Mouse (Mus musculus): Measurements from ENCODE around the gene Mpc1. TPM values are rescaled to one million over a fixed set of nuclear protein-coding genes. Genes with fewer than 3 reads are reported as not detected.
A peak's percentile ranks its signal among the peaks of the same experiment; 100 is the strongest.

Gene Mpc1
- polyA plus RNA-seq, 1 experiment from 2014 or later, result 134 TPM

DNA sequence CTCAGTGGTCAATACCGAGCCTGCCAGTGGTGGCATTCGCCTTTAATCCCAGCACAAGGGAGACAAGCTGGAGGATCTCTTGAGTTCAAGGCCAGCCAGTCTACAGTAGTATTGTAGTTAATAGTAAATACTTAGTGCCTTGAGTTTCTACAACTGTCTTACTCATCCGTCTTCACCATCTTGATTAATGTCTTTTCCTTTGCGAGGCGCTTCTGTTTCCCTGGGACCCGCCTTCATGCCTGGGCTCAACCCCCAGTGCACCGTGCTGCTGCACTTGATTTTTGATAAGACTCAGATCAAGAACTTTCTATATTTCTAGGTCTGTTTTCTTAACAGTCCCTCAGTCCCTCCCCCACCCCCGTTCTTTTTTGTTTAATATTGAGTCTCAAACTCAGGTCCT lies 2.4 kb downstream of the Mpc1 start:
- Histone ChIP-seq H3K27ac (no peak overlapping the region), H3K36me3 (no peaks in the 10 kb centered on the region), H3K4me3 (peak overlapping the region; percentile 87; the same call in 1 of the 2 replicates), H3K4me1 (peaks cover 16% of the 10 kb centered on the region), H3K27me3 (peaks cover 8% of the 10 kb centered on the region), H3K9ac (0 out of 2 replicates have a peak overlapping the region, but pooled peaks have one; percentile 85), H3K4me2 (replicated peaks) (peak overlapping the region; percentile 100), H3K9me3 (replicated peaks) (no peaks in the 10 kb centered on the region)
- no peak for ATAC-seq (ENCODE audit: low FRiP score)
- WGBS, result 36% methylated on average over 8 of the region's 8 CpGs

DNA sequence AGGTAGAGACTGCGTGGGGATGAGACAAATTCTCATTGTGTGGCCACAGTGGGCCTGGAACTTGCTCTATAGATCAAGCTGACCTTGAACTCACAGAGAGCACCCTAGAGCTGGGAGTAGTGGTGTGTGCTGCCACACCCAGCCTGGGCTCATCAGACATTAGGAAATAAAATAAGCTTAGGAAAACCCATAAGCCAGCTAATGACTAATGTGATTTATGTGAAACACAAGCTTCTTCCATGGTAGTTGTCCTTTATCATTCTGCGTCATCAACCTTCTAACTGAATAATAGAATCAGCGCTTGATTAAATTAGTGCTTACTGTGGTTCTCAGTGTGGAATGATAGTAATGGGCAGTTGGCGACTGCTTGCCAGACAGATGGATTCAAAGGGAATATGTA lies 4.3 kb downstream of the Mpc1 start:
- Histone ChIP-seq H3K4me3 (no peak overlapping the region), H3K4me1 (peaks cover 16% of the 10 kb centered on the region), H3K4me2 (replicated peaks) (no peak overlapping the region), H3K9ac (no peak overlapping the region), H3K9me3 (replicated peaks) (no peaks in the 10 kb centered on the region), H3K27me3 (peaks cover 5% of the 10 kb centered on the region; the same call in 1 of the 2 replicates), H3K27ac (no peak overlapping the region), H3K36me3 (no peaks in the 10 kb centered on the region)
- no peak for ATAC-seq (ENCODE audit: low FRiP score)
- 90% methylated on average over 4 of the region's 4 CpGs for WGBS

DNA sequence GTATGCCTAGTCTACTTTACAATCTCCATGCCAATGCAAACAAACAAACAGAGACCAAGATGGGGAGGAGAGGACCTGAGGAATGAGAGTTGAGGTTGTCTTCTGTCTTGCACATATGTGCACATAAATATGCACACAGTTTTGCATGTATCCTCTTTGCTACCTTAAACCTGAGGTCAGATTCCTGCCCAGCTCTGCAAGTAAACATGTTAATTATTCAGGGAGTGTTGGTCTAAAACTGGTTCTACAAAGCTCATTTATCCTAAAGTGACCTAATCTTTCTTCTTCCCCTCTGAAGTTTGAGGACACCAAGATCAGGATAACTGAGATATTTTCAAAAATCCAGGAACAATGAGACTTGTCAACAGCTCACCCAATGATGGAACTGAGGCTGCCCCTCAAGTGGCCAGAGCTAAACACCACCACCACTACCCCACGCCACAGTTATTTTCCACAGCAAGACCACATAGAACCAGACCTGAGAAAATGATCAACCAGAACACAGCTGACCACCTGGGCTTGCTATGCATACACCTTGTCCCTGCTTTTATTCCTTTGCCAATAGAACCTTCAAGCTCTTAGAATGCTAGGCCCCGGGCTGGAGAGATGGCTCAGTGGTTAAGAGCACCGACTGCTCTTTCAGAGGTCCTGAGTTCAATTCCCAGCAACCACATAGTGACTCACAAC lies 7.4 kb downstream of the Mpc1 start:
- WGBS, result 90% methylated on average over 3 of the region's 3 CpGs

DNA sequence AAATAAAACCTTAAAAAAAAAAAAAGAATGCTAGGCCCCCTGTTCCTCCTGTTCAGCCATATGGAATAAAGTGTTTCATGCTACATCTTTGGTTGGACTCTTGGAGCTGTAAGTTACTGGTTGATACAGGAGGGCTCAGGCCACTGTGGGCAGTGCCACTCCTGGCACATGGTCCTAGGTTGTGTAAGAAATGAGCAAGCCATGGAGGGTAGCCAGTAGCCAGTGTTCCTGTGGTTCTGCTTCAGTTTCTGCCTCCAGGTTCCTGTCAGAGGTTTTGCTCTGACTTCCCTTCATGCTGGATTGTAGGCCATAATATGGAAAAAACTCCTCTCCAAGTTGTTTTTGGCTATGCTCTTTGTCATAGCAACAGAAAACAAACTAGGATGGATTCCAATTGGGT lies 8.0 kb downstream of the Mpc1 start:
- Histone ChIP-seq H3K27me3 (no peaks in the 10 kb centered on the region), H3K4me2 (replicated peaks) (no peak overlapping the region), H3K4me1 (no peaks in the 10 kb centered on the region), H3K27ac (no peak overlapping the region), H3K4me3 (no peak overlapping the region), H3K36me3 (no peaks in the 10 kb centered on the region), H3K9me3 (replicated peaks) (no peaks in the 10 kb centered on the region), H3K9ac (no peak overlapping the region)
- ATAC-seq (ENCODE audit: low FRiP score), result no peak

More for the DNA sequence above, 7.4 kb downstream of the Mpc1 start:
- Histone ChIP-seq H3K4me2 (replicated peaks) (no peak overlapping the region), H3K9ac (no peak overlapping the region), H3K4me3 (no peak overlapping the region), H3K36me3 (no peaks in the 10 kb centered on the region), H3K4me1 (peaks cover under 1% of the 10 kb centered on the region), H3K27ac (no peak overlapping the region), H3K9me3 (replicated peaks) (no peaks in the 10 kb centered on the region), H3K27me3 (peaks cover 1% of the 10 kb centered on the region; the same call in 1 of the 2 replicates)
- ATAC-seq (ENCODE audit: low FRiP score), result no peak

DNA sequence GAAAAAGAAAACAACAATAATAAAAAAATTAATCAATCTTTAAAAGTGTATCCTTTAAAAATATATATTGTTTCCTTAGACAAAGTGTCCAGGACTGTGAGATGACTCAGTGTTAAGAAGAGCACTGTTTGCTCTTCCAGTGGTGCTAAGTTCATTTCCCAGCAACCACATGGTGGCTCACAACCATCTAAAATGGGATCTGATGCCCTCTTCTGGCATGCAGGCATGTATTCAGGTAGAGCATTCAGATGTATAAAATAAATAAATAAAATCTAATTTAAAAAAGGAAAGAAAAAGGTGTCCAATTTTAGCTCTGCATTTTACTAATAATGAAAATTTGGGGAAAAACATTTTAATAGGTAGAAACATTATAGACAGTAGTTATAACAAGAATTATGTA lies 13.1 kb downstream of the Mpc1 start:
- no peaks in the 10 kb centered on the region for H3K9me3 ChIP-seq (replicated peaks)
- 0 out of 2 replicates have a peak, but pooled peaks cover 6% of the 10 kb centered on the region for H3K36me3 ChIP-seq
- H3K27me3 ChIP-seq, result no peaks in the 10 kb centered on the region
- no peak overlapping the region for H3K4me3 ChIP-seq
- H3K9ac ChIP-seq, result no peak overlapping the region
- H3K4me1 ChIP-seq, result no peaks in the 10 kb centered on the region
- H3K27ac ChIP-seq, result no peak overlapping the region
- no peak for ATAC-seq (ENCODE audit: low FRiP score)
- H3K4me2 ChIP-seq (replicated peaks), result no peak overlapping the region

DNA sequence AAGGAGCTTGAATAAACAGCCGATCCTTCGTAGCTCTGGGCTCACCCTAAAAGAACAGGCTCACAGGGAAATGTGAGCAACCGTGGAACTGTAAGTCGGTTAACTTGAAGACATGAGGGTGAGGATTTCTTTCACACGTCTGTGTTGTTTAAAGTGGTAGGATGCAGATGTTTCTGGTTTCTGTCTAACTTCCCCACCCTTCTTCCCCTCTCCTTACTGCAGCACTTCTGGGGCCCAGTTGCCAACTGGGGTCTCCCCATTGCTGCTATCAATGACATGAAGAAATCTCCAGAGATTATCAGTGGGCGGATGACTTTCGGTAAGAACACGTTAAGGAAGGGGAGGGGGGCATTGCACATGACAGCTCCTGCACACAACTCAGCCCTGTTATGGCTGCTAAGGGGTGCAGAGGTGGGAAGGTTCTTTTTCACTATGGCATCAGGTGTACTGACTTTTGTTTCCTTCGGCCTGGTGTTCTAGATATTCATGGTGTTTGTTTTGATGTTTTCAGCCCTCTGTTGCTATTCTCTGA lies 13.7 kb downstream of the Mpc1 start:
- no peak overlapping the region for H3K9ac ChIP-seq
- WGBS, result 89% methylated on average over 9 of the region's 9 CpGs
- no peak for ATAC-seq (ENCODE audit: low FRiP score)

DNA sequence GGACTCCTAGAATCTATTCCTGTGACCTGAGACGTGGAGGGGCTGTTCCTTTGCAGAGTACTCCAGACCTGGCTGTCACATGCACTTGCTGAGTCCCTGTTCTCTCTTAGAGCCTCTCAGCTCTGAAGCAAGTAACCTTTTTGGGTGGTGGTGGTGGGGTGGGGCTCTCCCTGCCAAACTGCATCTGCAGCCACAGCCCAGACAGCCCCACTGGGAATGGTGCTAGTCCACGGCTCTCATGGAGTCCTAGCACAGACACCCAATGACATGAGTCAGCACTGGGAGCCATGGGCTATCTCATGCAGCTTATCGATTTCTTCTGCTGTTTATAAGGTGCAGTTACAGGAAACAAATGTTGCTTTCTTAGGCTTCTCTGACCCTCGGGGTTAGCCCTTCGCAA lies 15.0 kb downstream of the Mpc1 start:
- no peak overlapping the region for H3K4me3 ChIP-seq

More for the DNA sequence above, 13.7 kb downstream of the Mpc1 start:
- Histone ChIP-seq H3K36me3 (0 out of 2 replicates have a peak, but pooled peaks cover 6% of the 10 kb centered on the region), H3K4me1 (no peaks in the 10 kb centered on the region), H3K9me3 (replicated peaks) (no peaks in the 10 kb centered on the region), H3K27ac (no peak overlapping the region), H3K4me3 (no peak overlapping the region), H3K27me3 (no peaks in the 10 kb centered on the region), H3K4me2 (replicated peaks) (no peak overlapping the region)

DNA sequence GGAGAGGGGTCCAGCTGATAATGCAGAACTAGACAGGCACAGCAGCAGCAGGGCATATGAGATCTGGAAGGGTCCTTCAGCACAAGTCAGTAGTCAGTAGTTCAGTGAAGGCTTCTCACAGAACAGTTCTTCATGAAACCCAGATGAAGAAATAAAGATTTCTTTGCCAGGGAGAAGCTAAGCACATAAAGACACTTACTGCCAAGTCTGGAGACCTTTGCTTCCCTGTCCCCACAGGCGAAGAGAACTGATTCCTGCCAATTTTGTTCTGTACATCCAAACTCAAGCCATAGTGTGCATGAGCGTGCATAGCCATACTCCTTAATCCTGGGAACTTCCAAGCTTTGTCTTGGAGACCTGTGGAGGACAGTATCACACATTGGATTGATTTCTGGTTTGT lies 15.6 kb downstream of the Mpc1 start:
- no peaks in the 10 kb centered on the region for H3K4me1 ChIP-seq
- no peak overlapping the region for H3K4me2 ChIP-seq (replicated peaks)
- WGBS, result 85% methylated on average over 2 of the region's 2 CpGs
- H3K27ac ChIP-seq, result no peak overlapping the region
- H3K4me3 ChIP-seq, result no peak overlapping the region
- H3K27me3 ChIP-seq, result no peaks in the 10 kb centered on the region
- no peaks in the 10 kb centered on the region for H3K9me3 ChIP-seq (replicated peaks)
- 0 out of 2 replicates have a peak, but pooled peaks cover 6% of the 10 kb centered on the region for H3K36me3 ChIP-seq
- H3K9ac ChIP-seq, result no peak overlapping the region
- no peak for ATAC-seq (ENCODE audit: low FRiP score)

More for the DNA sequence above, 15.0 kb downstream of the Mpc1 start:
- H3K27ac ChIP-seq, result no peak overlapping the region
- no peak for ATAC-seq (ENCODE audit: low FRiP score)
- H3K9me3 ChIP-seq (replicated peaks), result no peaks in the 10 kb centered on the region
- no peaks in the 10 kb centered on the region for H3K27me3 ChIP-seq
- 85% methylated on average over 5 of the region's 5 CpGs for WGBS
- no peaks in the 10 kb centered on the region for H3K4me1 ChIP-seq
- no peak overlapping the region for H3K9ac ChIP-seq
- no peak overlapping the region for H3K4me2 ChIP-seq (replicated peaks)
- 0 out of 2 replicates have a peak, but pooled peaks cover 6% of the 10 kb centered on the region for H3K36me3 ChIP-seq

DNA sequence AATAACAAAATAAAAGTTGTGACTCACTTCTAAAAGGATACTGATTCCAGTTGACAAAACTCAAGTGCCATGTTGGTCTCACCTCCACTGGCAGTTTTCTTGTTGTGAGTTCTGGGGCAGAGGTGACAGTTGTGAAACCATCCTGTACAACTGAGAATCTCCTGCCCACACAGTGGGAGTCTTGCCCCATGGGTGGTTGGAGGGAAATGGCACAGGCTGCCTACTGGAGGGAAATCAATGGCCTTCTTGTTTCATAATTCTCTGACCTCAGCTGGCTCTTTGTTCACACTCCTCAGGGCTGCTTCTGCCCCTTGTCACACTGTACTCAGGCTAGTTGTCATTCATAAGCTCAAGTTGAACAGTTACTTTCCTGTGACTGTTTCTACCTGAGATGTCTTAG lies 16.8 kb downstream of the Mpc1 start:
- Histone ChIP-seq H3K4me3 (no peak overlapping the region), H3K4me1 (no peaks in the 10 kb centered on the region), H3K27me3 (no peaks in the 10 kb centered on the region), H3K4me2 (replicated peaks) (no peak overlapping the region), H3K9me3 (replicated peaks) (no peaks in the 10 kb centered on the region), H3K9ac (no peak overlapping the region), H3K27ac (no peak overlapping the region), H3K36me3 (0 out of 2 replicates have a peak, but pooled peaks cover 6% of the 10 kb centered on the region)
- ATAC-seq (ENCODE audit: low FRiP score), result no peak

DNA sequence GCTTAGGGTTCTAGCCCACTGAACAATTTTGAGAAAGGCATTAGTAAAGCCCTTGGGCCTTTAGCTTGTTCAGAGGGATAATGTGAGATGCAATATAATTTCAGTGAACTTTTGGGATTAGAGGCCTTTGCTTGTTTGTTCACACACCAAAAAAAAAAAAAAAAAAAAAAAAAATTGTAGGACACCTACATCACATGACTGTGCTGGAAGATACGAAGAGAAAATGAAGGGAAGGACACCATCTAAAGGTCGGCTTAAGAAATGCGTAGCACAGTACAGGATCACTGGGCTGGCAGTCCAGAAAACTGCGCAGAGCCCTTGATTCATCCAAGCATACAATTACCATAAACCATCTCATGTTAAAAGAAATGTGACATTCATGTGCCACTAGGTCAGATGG lies 18.8 kb downstream of the Mpc1 start:
- ATAC-seq (ENCODE audit: low FRiP score), result no peak
- no peak overlapping the region for H3K4me2 ChIP-seq (replicated peaks)
- no peak overlapping the region for H3K27ac ChIP-seq
- H3K4me1 ChIP-seq, result no peaks in the 10 kb centered on the region
- H3K9me3 ChIP-seq (replicated peaks), result no peaks in the 10 kb centered on the region
- H3K9ac ChIP-seq, result no peak overlapping the region
- H3K27me3 ChIP-seq, result no peaks in the 10 kb centered on the region
- H3K36me3 ChIP-seq, result 0 out of 2 replicates have a peak, but pooled peaks cover 6% of the 10 kb centered on the region
- 83% methylated on average over 4 of the region's 4 CpGs for WGBS
- H3K4me3 ChIP-seq, result no peak overlapping the region

DNA sequence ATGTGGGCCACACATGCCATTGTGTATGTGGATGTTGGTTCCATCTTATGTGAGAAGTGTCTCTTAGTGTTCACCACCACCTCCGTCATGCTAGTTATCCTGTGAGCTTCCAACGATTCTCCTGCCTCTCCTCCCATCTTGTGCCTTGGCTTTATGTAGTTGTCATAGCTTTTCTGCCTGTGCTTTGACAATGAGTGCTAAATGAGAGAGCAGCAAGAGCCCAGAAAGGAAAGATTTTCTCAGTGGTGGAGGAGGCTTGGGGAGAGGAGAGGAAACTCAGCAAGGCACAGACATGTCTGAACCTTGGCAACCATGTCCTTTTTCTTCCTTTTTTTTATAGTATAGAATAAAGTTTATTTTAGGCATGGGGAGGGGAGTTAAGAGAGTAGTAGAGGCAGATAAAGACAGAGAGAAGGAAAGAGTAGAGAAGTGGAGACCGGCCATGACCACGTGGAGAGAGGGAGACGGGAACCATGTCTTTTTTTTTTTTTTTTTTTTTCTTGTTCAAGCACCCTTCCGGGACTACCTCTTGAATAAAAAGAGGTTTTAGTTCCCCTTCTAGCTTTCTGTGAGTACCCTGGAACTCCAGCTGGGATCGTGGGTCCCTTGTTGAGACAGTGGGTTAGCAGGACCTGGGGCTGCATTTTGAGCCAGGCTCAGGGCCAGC lies 20.2 kb downstream of the Mpc1 start:
- Histone ChIP-seq H3K9ac (no peak overlapping the region), H3K4me2 (replicated peaks) (no peak overlapping the region), H3K4me3 (no peak overlapping the region), H3K27ac (no peak overlapping the region), H3K4me1 (no peaks in the 10 kb centered on the region), H3K36me3 (0 out of 2 replicates have a peak, but pooled peaks cover 6% of the 10 kb centered on the region), H3K27me3 (no peaks in the 10 kb centered on the region), H3K9me3 (replicated peaks) (no peaks in the 10 kb centered on the region)
- 79% methylated on average over 7 of the region's 7 CpGs for WGBS
- ATAC-seq (ENCODE audit: low FRiP score), result no peak

DNA sequence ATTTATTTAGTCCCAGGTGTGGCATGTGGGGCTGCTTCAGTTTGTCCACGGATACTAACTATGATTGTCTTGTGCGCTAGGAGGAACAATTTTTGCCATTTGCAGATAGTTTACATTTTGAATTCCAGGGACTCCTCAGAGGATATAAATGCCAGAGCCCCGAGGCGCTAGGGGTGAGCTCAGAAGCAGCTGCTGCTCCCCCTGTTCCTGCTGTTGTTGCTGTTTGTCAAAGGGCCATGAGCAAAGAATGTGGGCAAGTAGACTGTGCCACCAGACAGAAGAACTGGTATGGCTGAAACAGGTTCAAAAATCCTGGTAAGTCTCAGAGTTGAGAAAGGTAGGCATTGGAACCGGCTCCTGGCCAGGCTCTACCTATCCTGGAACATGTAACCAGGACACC lies 21.0 kb downstream of the Mpc1 start:
- Histone ChIP-seq H3K9ac (no peak overlapping the region), H3K27me3 (no peaks in the 10 kb centered on the region), H3K9me3 (replicated peaks) (no peaks in the 10 kb centered on the region), H3K4me3 (no peak overlapping the region), H3K36me3 (no peaks in the 10 kb centered on the region), H3K27ac (no peak overlapping the region), H3K4me2 (replicated peaks) (no peak overlapping the region), H3K4me1 (no peaks in the 10 kb centered on the region)
- WGBS, result 67% methylated on average over 5 of the region's 5 CpGs
- ATAC-seq (ENCODE audit: low FRiP score), result no peak

Data from hindbrain, embryonic 12.5 days (tissue).